Mouse (Mus musculus) liver, postnatal 0 days (tissue): Measurements from ENCODE around the gene Pcx. TPM values are rescaled to one million over a fixed set of nuclear protein-coding genes. Genes with fewer than 3 reads are reported as not detected.

Source experiments
- ATAC-seq: fragments of 200-750 bp; cut with Nextera tagmentation; 2 replicates; pipeline ENCODE4 v1.8.0; 2017; ENCODE audit warnings: mild to moderate bottlenecking, moderate library complexity
- DNase-seq: peaks from one replicate; pipeline ENCODE4 v3.0.0-alpha.2; 2016
- H3K27ac ChIP-seq: fragments of 300-500 bp; sonication (generic); 2 replicates; pipeline ENCODE4 v1.5.1; 2014; ENCODE audit warnings: antibody characterized with exemption, moderate library complexity, mild to moderate bottlenecking, low read depth
- H3K27me3 ChIP-seq: fragments of 300-500 bp; sonication (generic); 2 replicates; pipeline ENCODE4 v1.6.1; 2014; ENCODE audit warnings: low read length, control low read depth, mixed read lengths; ENCODE audit not compliant: insufficient read depth
- H3K36me3 ChIP-seq: fragments of 300-500 bp; sonication (generic); replicated peaks from 2 replicates; pipeline ENCODE4 v1.6.1; 2014; ENCODE audit warnings: mild to moderate bottlenecking, control low read depth, low read length, moderate library complexity, mixed read lengths; ENCODE audit not compliant: insufficient read depth
- H3K4me1 ChIP-seq: fragments of 300-500 bp; sonication (generic); 2 replicates; pipeline ENCODE4 v1.6.1; 2014; ENCODE audit warnings: antibody characterized with exemption, mild to moderate bottlenecking, control low read depth; ENCODE audit not compliant: insufficient read depth
- H3K4me2 ChIP-seq: fragments of 300-500 bp; sonication (generic); 2 replicates; pipeline ENCODE4 v1.6.1; 2014; ENCODE audit warnings: low read depth, mild to moderate bottlenecking, low read length, moderate library complexity, mixed read lengths
- H3K4me3 ChIP-seq: fragments of 300-500 bp; sonication (generic); 2 replicates; pipeline ENCODE4 v1.5.1; 2014; ENCODE audit warnings: low read depth, low read length
- H3K9ac ChIP-seq: fragments of 300-500 bp; sonication (generic); replicated peaks from 2 replicates; pipeline ENCODE4 v1.6.1; 2014; ENCODE audit warnings: mild to moderate bottlenecking, moderate library complexity
- H3K9me3 ChIP-seq: fragments of 300-500 bp; sonication (generic); 2 replicates; pipeline ENCODE4 v1.6.1; 2016; ENCODE audit warnings: mild to moderate bottlenecking, control low read depth, low read length, mixed read lengths
- CTCF ChIP-seq: sonication (generic); IDR thresholded peaks from 2 replicates; pipeline ENCODE4 v1.5.1; 2016; ENCODE audit warnings: antibody characterized with exemption, low read depth
- EP300 ChIP-seq: IDR thresholded peaks from 2 replicates; pipeline ENCODE4 v1.6.1; 2016; ENCODE audit warnings: antibody characterized with exemption, low read depth, mild to moderate bottlenecking
- WGBS: fragments of 180-500 bp; shearing (Covaris S2); extraction: QIAGEN DNeasy Blood & Tissue Kit; methylation state at CpG from one replicate; pipeline ENCODE4 v1.1.7; 2014; ENCODE audit not compliant: insufficient replicate concordance; 5-methylcytosine and 5-hydroxymethylcytosine counted together
- polyA plus RNA-seq: library from polyadenylated mRNA; unstranded; fragments of >200 nt; fragmentation: Nextera tagmentation; extraction: Ambion mirVana; gene quantifications from 2 replicates; pipeline ENCODE4 v1.2.1, GENCODE M21; 2015

Gene Pcx
- polyA plus RNA-seq, 1 experiment from 2014 or later, result 283 TPM

DNA sequence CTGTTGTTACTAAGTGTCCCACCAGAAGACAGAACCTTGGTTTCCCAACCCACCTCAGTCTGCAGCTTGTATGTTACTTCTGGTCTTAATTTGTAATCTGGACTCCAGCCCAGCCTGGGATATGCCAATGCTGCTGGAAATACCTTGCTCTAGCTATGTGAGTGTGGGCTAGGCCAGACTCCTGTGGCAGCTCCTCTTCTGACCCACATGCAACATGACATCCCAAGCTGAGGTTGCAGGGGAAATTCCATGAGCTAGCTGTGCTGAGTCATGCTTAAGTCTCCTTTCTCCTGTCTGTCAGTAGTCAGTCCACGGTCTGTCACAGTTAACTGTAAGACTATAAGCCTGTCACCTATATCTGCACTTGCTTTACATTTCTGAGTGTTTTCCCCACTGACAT is 7.2 kb downstream of the Pcx start:
- H3K9me3 ChIP-seq, result no peaks in the 10 kb centered on the region
- ATAC-seq (no peak), DNase-seq (no peak)
- TF ChIP-seq CTCF (no peak), EP300 (no peak)
- peaks cover 3% of the 10 kb centered on the region; the same call in 1 of the 2 replicates for H3K4me1 ChIP-seq
- H3K4me2 ChIP-seq, result no peak overlapping the region
- no peak overlapping the region for H3K27ac ChIP-seq
- 59% methylated on average over 1 of the region's 1 CpGs for WGBS
- H3K9ac ChIP-seq, result no peak overlapping the region
- 0 out of 2 replicates have a peak, but pooled peaks cover 3% of the 10 kb centered on the region for H3K36me3 ChIP-seq
- H3K4me3 ChIP-seq, result no peak overlapping the region
- no peaks in the 10 kb centered on the region for H3K27me3 ChIP-seq

DNA sequence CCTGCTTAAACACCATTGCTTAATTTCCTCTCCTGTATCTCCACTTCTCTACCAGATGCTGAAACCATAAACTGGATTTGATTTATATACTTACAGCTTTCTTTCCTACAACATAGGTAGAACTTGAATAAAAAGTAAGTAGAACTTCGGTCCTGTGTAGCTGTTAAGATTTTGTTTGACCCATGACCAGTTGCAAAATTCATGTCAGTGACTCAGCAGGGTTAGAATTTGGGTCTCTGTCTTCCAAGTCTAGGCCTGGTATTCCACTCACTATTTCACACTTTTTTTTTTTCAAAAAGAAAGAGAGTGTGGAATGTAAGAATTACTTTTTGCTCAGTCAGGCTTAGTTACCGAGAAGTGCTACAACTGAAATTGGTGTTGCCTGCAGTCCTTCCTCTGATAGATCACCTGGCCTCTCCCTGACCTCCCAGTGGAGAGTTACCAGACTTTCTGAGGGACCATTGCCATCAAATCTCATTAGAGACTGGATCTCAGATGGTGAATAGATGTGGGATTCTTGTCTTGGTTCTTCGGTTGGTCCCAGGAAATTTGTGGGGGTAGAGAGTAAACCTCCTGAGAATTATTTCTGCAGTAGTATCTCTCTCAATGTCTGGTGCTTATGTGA is 11.3 kb downstream of the Pcx start:
- no peak for DNase-seq
- H3K36me3 ChIP-seq, result 0 out of 2 replicates have a peak, but pooled peaks cover 3% of the 10 kb centered on the region
- no peak for TF ChIP-seq EP300
- no peak overlapping the region for H3K27ac ChIP-seq
- H3K27me3 ChIP-seq, result no peaks in the 10 kb centered on the region
- WGBS, result 80% methylated on average over 3 of the region's 3 CpGs
- H3K9me3 ChIP-seq, result no peaks in the 10 kb centered on the region
- H3K4me2 ChIP-seq, result no peak overlapping the region
- H3K9ac ChIP-seq, result no peak overlapping the region
- ATAC-seq, result no peak
- no peaks in the 10 kb centered on the region; the same call in 1 of the 2 replicates for H3K4me1 ChIP-seq
- H3K4me3 ChIP-seq, result no peak overlapping the region

DNA sequence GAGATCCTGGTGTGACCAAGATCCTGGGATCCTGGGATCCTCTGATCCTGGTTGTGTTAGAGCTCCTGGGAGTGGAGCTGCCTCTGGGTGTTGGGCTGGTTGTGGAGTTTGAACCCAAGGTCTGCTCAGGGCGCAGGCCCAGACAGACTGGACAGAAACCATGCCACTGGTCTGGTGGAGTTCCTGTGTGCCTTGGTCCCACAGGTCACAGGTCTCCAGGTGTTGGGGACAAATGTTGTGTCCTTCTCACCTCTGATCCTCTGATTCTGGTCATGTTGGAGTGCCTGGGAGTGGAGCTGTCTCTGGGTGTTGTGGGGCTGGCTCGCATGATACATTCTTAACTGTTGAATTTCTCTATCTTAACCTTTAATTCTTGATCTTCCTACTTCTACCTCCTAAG is 24.4 kb downstream of the Pcx start:
- no peaks in the 10 kb centered on the region for H3K36me3 ChIP-seq
- 80% methylated on average over 2 of the region's 2 CpGs for WGBS
- no peak for TF ChIP-seq EP300
- TF ChIP-seq CTCF, result no peak
- no peaks in the 10 kb centered on the region for H3K4me1 ChIP-seq
- H3K4me2 ChIP-seq, result no peak overlapping the region
- H3K9me3 ChIP-seq, result no peaks in the 10 kb centered on the region
- H3K27ac ChIP-seq, result 0 out of 2 replicates have a peak overlapping the region, but pooled peaks have one; percentile 29
- no peak overlapping the region for H3K4me3 ChIP-seq
- ATAC-seq, result 0 out of 2 replicates have a peak, but pooled peaks have one; percentile 33
- H3K9ac ChIP-seq, result no peak overlapping the region
- no peaks in the 10 kb centered on the region for H3K27me3 ChIP-seq
- DNase-seq, result no peak

DNA sequence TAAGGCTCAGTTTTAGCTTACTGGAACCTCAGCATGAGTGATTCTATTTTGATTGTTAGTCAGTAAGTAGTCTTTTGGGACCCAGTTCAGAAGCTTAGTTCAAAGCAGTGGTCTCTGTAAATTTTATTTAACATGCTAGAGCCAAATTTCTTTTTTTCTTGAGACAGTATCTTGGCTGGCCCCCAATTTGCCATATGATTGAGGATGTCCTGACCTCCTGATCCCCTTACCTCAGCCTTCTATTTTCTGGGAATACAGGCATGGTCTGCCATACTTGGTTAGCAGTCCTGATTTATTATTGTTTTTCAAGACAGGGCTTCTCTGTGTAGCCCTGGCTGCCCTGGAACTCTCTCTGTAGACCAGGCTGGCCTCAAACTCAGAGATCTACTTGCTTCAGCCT is 25.6 kb downstream of the Pcx start:
- Histone ChIP-seq H3K4me3 (no peak overlapping the region), H3K27me3 (no peaks in the 10 kb centered on the region), H3K9ac (no peak overlapping the region), H3K27ac (no peak overlapping the region), H3K9me3 (no peaks in the 10 kb centered on the region), H3K4me2 (no peak overlapping the region), H3K4me1 (no peaks in the 10 kb centered on the region), H3K36me3 (no peaks in the 10 kb centered on the region)
- no peak for TF ChIP-seq CTCF
- ATAC-seq (no peak), DNase-seq (no peak)

DNA sequence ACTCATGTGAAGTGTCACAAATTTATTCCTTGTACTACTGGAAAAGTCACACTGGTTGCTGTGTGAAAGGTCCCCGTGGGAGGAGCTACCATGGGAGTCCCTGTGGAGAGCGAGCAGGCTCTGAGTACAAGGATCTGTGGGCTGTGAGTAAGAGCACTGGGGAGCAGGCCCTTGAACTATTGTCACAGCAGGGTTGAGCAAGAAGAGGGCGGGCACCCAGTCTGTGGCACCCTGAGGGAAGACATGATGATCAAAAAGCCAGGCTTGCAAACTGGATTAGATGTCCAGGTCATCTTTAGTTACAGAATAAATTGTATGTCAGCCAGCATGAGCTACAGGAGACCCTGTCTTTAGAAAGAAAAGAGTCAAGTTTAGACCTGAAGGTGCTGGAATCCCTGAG is 26.3 kb downstream of the Pcx start:
- no peaks in the 10 kb centered on the region for H3K36me3 ChIP-seq
- DNase-seq (peak; percentile 48), ATAC-seq (peak; percentile 87)
- H3K9ac ChIP-seq, result no peak overlapping the region
- no peaks in the 10 kb centered on the region for H3K9me3 ChIP-seq
- no peak overlapping the region; the same call in 1 of the 2 replicates for H3K27ac ChIP-seq
- 68% methylated on average over 3 of the region's 3 CpGs for WGBS
- H3K27me3 ChIP-seq, result no peaks in the 10 kb centered on the region
- no peaks in the 10 kb centered on the region for H3K4me1 ChIP-seq
- H3K4me3 ChIP-seq, result no peak overlapping the region
- TF ChIP-seq CTCF, result no peak
- no peak for TF ChIP-seq EP300
- H3K4me2 ChIP-seq, result no peak overlapping the region

DNA sequence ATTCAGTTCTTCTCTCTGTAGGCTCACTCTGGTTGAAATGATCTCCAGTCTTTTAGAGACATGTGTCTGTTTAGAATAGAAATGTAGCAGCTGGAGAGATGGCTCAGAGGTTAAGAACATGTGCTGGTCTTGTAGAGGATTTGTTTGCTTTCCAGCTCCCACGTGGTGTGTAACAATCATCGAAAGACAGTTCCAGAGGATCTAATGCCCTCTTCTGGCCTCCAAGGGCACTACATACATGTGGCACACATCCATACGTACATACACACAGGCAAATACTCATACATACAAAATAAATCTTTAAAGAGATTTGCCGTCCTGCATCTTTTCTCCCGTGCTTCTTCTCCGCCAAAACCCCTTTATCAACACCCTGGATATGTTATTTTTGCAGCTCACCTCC is 30.0 kb downstream of the Pcx start:
- Histone ChIP-seq H3K9me3 (no peaks in the 10 kb centered on the region), H3K27ac (no peak overlapping the region), H3K4me1 (no peaks in the 10 kb centered on the region), H3K4me2 (no peak overlapping the region), H3K36me3 (no peaks in the 10 kb centered on the region), H3K27me3 (no peaks in the 10 kb centered on the region), H3K4me3 (no peak overlapping the region), H3K9ac (no peak overlapping the region)
- WGBS, result 83% methylated on average over 6 of the region's 6 CpGs
- TF ChIP-seq EP300 (no peak), CTCF (peak; percentile 51)
- ATAC-seq, result no peak
- no peak for DNase-seq

DNA sequence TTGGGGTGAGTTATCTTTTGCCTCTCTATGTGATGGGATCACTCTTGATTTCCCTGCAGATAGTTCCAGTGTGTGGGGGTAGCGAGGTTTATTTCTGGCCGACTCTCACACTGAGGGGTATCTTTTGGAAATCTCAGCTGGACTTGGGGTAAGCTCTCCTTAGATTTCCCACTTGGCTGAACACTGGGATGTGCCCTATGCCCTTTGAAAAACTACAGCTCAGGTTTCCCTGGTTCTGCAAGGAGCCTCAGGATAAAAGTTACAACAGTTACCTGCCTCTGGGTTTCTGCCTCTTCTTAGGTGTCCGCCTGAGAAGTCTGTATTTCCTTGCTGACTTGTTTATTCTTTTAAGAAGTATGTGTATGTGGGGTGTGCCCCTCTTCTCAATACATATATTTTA is 30.7 kb downstream of the Pcx start:
- Histone ChIP-seq H3K36me3 (no peaks in the 10 kb centered on the region), H3K4me3 (no peak overlapping the region), H3K9ac (no peak overlapping the region), H3K4me1 (no peaks in the 10 kb centered on the region), H3K27ac (no peak overlapping the region), H3K9me3 (no peaks in the 10 kb centered on the region), H3K27me3 (no peaks in the 10 kb centered on the region), H3K4me2 (no peak overlapping the region)
- 91% methylated on average over 3 of the region's 3 CpGs for WGBS
- TF ChIP-seq CTCF (no peak), EP300 (no peak)
- ATAC-seq, result no peak
- DNase-seq, result no peak
